10 mouse cellular contexts compared by ENCODE assay signal in the genomic region with DNA sequence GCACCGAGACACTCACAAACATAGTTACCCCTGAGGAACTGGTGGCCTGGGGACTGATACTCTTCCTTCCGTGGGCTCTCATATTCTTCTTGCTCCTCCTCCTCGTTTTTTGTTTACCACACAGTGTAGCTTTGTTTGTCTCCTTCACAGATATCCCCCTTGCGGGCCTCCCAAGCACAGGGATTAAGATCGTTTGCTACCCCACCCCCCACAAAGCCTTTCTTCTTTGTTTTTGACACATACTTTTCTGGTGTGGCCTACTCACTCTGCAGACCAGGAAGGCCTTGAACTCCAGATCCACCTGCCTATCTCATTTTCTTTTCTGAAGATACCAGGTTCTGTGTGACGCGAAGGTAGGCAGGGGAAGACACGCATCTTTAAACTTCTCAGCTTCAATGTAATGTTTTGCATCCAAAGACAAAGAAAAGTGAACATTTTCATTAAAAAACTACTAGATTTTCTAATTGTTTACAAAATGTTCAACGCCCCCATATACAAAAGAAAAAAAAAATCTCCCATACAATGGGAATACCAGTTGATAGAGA. TPM values are rescaled to one million over a fixed set of nuclear protein-coding genes. Genes with fewer than 3 reads are reported as not detected.
DNase-seq lines count a peak whose midpoint lies in the region; ATAC-seq and TF ChIP-seq lines count a peak whose summit lies in the region.
"Had no signal": no experiment of that assay in that cellular context is flagged by ENCODE, and none has a peak within 500 bp of the region (broad histone marks: within the 10 kb centered on the region; RNA-seq: fewer than 3 reads in every experiment).

No protein-coding gene starts in this region.

- no peaks in the 10 kb centered on the region for H3K4me1 ChIP-seq in lung, embryonic 14.5 days (ENCODE audit: insufficient read depth)
- peaks cover 19% of the 10 kb centered on the region for H3K4me1 ChIP-seq in embryonic facial prominence, embryonic 10.5 days
- no peaks in the 10 kb centered on the region for H3K4me1 ChIP-seq in intestine, embryonic 14.5 days (replicated peaks; ENCODE audit: control insufficient read depth, insufficient read depth, low read length)

- no peak for TF ChIP-seq CTCF in lung, embryonic 14.5 days (IDR thresholded peaks at IDR 0.05; ENCODE audit: low read depth)

- H3K9me3 ChIP-seq in lung, embryonic 14.5 days (ENCODE audit: low read depth, low read length): no peaks in the 10 kb centered on the region
- no peaks in the 10 kb centered on the region for H3K9me3 ChIP-seq in embryonic facial prominence, embryonic 10.5 days
- H3K9me3 ChIP-seq in intestine, embryonic 14.5 days (ENCODE audit: control insufficient read depth, low read length): no peaks in the 10 kb centered on the region

- H3K79me2 ChIP-seq in myocyte (ENCODE audit: control insufficient read depth, insufficient read depth): no peaks in the 10 kb centered on the region

- peak overlapping the region; percentile 89 for H3K4me2 ChIP-seq in lung, embryonic 14.5 days
- peak overlapping the region; percentile 88 for H3K4me2 ChIP-seq in intestine, embryonic 14.5 days (ENCODE audit: low read length)
- peak overlapping the region; percentile 94 for H3K4me2 ChIP-seq in myocyte (ENCODE audit: low read depth)

- peak overlapping the region; percentile 55 for H3ac ChIP-seq in myocyte (ENCODE audit: control insufficient read depth, insufficient read length)

- H3K27ac ChIP-seq in lung, embryonic 14.5 days (ENCODE audit: low read depth): no peak overlapping the region
- H3K27ac ChIP-seq in embryonic facial prominence, embryonic 10.5 days (replicated peaks): peak overlapping the region; percentile 99
- no peak overlapping the region for H3K27ac ChIP-seq in intestine, embryonic 14.5 days (ENCODE audit: low read depth)

- peaks cover 29% of the 10 kb centered on the region for H3K27me3 ChIP-seq in lung, embryonic 14.5 days (ENCODE audit: insufficient read depth, low read length)
- H3K27me3 ChIP-seq in embryonic facial prominence, embryonic 10.5 days (replicated peaks; ENCODE audit: low read depth, poor library complexity, severe bottlenecking): peaks cover 30% of the 10 kb centered on the region
- H3K27me3 ChIP-seq in intestine, embryonic 14.5 days (replicated peaks; ENCODE audit: control insufficient read depth, insufficient read depth, low read length): peaks cover 25% of the 10 kb centered on the region
- no peaks in the 10 kb centered on the region for H3K27me3 ChIP-seq in myocyte (ENCODE audit: control insufficient read depth, insufficient read depth, insufficient read length)

- TF ChIP-seq POLR2A in myocyte (IDR thresholded peaks at IDR 0.05; ENCODE audit: insufficient read length, low read depth): no peak

- H3K4me3 ChIP-seq in lung, embryonic 14.5 days (ENCODE audit: low read depth, low read length): peak overlapping the region; percentile 67
- peak overlapping the region; percentile 84 for H3K4me3 ChIP-seq in embryonic facial prominence, embryonic 10.5 days
- H3K4me3 ChIP-seq in intestine, embryonic 14.5 days (ENCODE audit: low read depth, low read length): peak overlapping the region; percentile 62
- peak overlapping the region; percentile 44 for H3K4me3 ChIP-seq in myocyte

- WGBS in lung, embryonic 14.5 days: 60% methylated on average over 9 of the region's 9 CpGs
- WGBS in embryonic facial prominence, embryonic 10.5 days: 39% methylated on average over 9 of the region's 9 CpGs
- 68% methylated on average over 9 of the region's 9 CpGs for WGBS in intestine, embryonic 14.5 days

- DNase-seq in lung, embryonic 14.5 days: no peak
- DNase-seq in lung, postnatal 36 days: no peak
- no peak for DNase-seq in embryonic facial prominence, embryonic 10.5 days (ENCODE audit: low spot score)
- no peak for DNase-seq in intestine, embryonic 14.5 days (ENCODE audit: low spot score)
- DNase-seq in left cerebral cortex, adult 8-10 months (ENCODE audit: low spot score in 2 of 2): no peak
- DNase-seq in cerebellum, adult 9-11 months: no peak
- DNase-seq in layer of hippocampus, adult 9-10 months (ENCODE audit: low spot score): no peak
- DNase-seq: adrenal gland, adult 2 months had no signal

- no peak for ATAC-seq in lung, embryonic 14.5 days (ENCODE audit: insufficient read depth)
- ATAC-seq in intestine, embryonic 14.5 days (replicated peaks; ENCODE audit: low FRiP score, low TSS enrichment, low read depth): no peak

- H3K36me3 ChIP-seq in lung, embryonic 14.5 days (ENCODE audit: insufficient read depth): no peaks in the 10 kb centered on the region
- peaks cover 9% of the 10 kb centered on the region for H3K36me3 ChIP-seq in embryonic facial prominence, embryonic 10.5 days (replicated peaks)
- H3K36me3 ChIP-seq in intestine, embryonic 14.5 days (ENCODE audit: control insufficient read depth, insufficient read depth, low read length): no peaks in the 10 kb centered on the region
- no peaks in the 10 kb centered on the region for H3K36me3 ChIP-seq in myocyte (ENCODE audit: control insufficient read depth, insufficient read depth)

- H3K9ac ChIP-seq in lung, embryonic 14.5 days: peak overlapping the region; percentile 92
- H3K9ac ChIP-seq in intestine, embryonic 14.5 days (ENCODE audit: low read length): no peak overlapping the region; the same call in 1 of the 2 replicates

TF ChIP-seq in myocyte, 11 proteins besides CTCF, POLR2A, EP300 and RAD21:
- TF ChIP-seq E2F4 (IDR thresholded peaks at IDR 0.05; ENCODE audit: insufficient read depth) (no peak), REST (IDR thresholded peaks at IDR 0.05; ENCODE audit: insufficient read depth, insufficient read length) (no peak), MYOG (IDR thresholded peaks at IDR 0.05; ENCODE audit: control insufficient read depth in 1 of 3, insufficient read depth in 1 of 3, insufficient read length in 2 of 3, low read depth in 2 of 3) (no peak), SRF (IDR thresholded peaks at IDR 0.05; ENCODE audit: control insufficient read depth, insufficient read length, low read depth) (no peak), MAX (IDR thresholded peaks at IDR 0.05; ENCODE audit: low read depth) (no peak), MYOD1 (IDR thresholded peaks at IDR 0.05; ENCODE audit: control insufficient read depth in 1 of 3, insufficient read length in 2 of 3, low read depth in 2 of 3) (no peak), POLR2AphosphoS2 (IDR thresholded peaks at IDR 0.05; ENCODE audit: insufficient read length, low read depth) (no peak)

RNA-seq across cellular contexts. Expression of a gene that starts 38.5 kb away (rescaled TPM):
- polyA plus RNA-seq in lung, embryonic 14.5 days (2014; fragmentation: Nextera tagmentation; extraction: Ambion mirVana): not detected in 2 replicates
- not detected in 2 replicates for polyA plus RNA-seq in embryonic facial prominence, embryonic 10.5 days (2016; fragmentation: Nextera tagmentation; extraction: Ambion mirVana)
- polyA plus RNA-seq in intestine, embryonic 14.5 days (2014; fragmentation: Nextera tagmentation; extraction: Ambion mirVana): not detected in 2 replicates
- polyA plus RNA-seq in myocyte (2012; fragmentation: generic; extraction: Trizol): not detected
- not detected for total RNA-seq in left cerebral cortex, adult 8-10 months (2022)
- total RNA-seq: adrenal gland, adult 2 months; gastrocnemius, adult 18-20 months had no signal
- polyA plus RNA-seq: adrenal gland, adult 2 months had no signal
